Mouse (Mus musculus) E14TG2a.4 (cell line): ENCODE measurements around the gene Rbms1.

Experiments used
- CTCF ChIP-seq: conservative IDR thresholded peaks from 2 replicates; pipeline ENCODE4 v1.5.1; 2014; ENCODE audit warnings: low read length
- POU5F1 ChIP-seq: IDR thresholded peaks from 2 replicates; pipeline ENCODE4 v1.6.1; 2014; ENCODE audit warnings: low read length, borderline replicate concordance

- TF ChIP-seq CTCF = no peak
- no peak for TF ChIP-seq POU5F1
Observed at GRCm38 (mm10) chr2:60883043-60883365, 80.0 kb downstream of the Rbms1 start.
